Mouse (Mus musculus) megakaryocyte, embryonic 14.5 days (primary cell): ENCODE results near the gene Mroh2a.

Source experiments
- FLI1 ChIP-seq: IDR thresholded peaks from 2 replicates; pipeline ENCODE4 v1.6.1; 2012; ENCODE audit warnings: low read length, inconsistent platforms, mixed read lengths
- GATA1 ChIP-seq: IDR thresholded peaks from 3 replicates; pipeline ENCODE4 v1.6.1; 2012; ENCODE audit warnings: mixed read lengths, low read length, inconsistent platforms, borderline replicate concordance

DNA sequence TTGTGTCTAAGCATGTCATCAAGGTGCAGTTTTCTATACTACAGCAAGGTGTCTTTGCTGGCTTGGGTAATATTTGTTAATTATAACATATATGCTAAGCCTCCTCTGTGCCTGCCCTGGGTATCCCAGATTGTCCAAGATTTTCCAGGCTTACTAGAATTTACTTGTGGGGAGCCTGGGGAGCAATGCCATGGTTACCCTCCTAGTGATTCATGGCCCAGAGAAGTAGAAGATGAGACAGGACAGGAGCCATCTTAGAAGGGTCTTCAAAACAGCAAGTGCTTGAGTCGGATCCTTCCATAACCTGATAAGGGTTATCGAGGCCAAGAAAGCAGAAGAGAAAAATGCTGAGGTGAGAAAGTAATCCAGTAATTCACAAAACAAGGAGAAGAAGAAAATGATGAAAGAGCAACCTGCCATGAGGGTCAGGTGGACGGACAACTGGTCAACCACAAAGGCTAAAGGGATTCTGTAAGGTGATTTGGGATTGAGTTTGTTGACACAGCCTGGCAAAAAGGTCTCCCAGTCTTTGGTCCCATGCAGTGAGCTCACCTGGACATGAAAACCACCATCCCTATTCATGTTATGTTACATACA lies 64.7 kb downstream of the Mroh2a start:
- TF ChIP-seq GATA1, result no peak
- no peak for TF ChIP-seq FLI1
